Mouse (Mus musculus) myocyte (in vitro differentiated cells): ENCODE data around the gene Slc35b3. TPM values are rescaled to one million over a fixed set of nuclear protein-coding genes. Genes with fewer than 3 reads are reported as not detected.

Source experiments
- H3K27me3 ChIP-seq: one replicate; pipeline ENCODE4 v1.6.1; 2011; ENCODE audit not compliant: control insufficient read depth, insufficient read depth, insufficient read length
- H3K36me3 ChIP-seq: one replicate; pipeline ENCODE4 v1.6.1; 2011; ENCODE audit not compliant: control insufficient read depth, insufficient read depth
- H3K4me2 ChIP-seq: one replicate; pipeline ENCODE4 v1.6.1; 2011; ENCODE audit warnings: low read depth, control low read depth
- H3K4me3 ChIP-seq: one replicate; pipeline ENCODE4 v1.5.1; 2011; ENCODE audit warnings: mild to moderate bottlenecking, control low read depth, moderate library complexity
- H3K79me2 ChIP-seq: one replicate; pipeline ENCODE4 v1.6.1; 2011; ENCODE audit not compliant: control insufficient read depth, insufficient read depth
- H3ac ChIP-seq: one replicate; pipeline ENCODE4 v1.6.1; 2011; ENCODE audit not compliant: control insufficient read depth, insufficient read length
- CEBPB ChIP-seq: IDR thresholded peaks from 2 replicates; pipeline ENCODE4 v1.6.1; 2011; ENCODE audit warnings: mild to moderate bottlenecking, moderate library complexity; ENCODE audit not compliant: poor library complexity, insufficient read depth, severe bottlenecking
- E2F4 ChIP-seq: IDR thresholded peaks from one replicate; pipeline ENCODE4 v1.6.1; 2011; ENCODE audit warnings: mild to moderate bottlenecking, control low read depth, moderate library complexity; ENCODE audit not compliant: insufficient read depth
- MAX ChIP-seq: IDR thresholded peaks from one replicate; pipeline ENCODE4 v1.6.1; 2011; ENCODE audit warnings: low read depth, mild to moderate bottlenecking, control low read depth
- MYOD1 ChIP-seq, 3 experiments: IDR thresholded peaks; one replicate each; pipeline ENCODE4 v1.6.1; 2011; ENCODE audit warnings: control low read depth in 2 of 3, low read depth in 2 of 3, mild to moderate bottlenecking in 2 of 3, moderate library complexity in 1 of 3; ENCODE audit not compliant: insufficient read length in 2 of 3, control insufficient read depth in 1 of 3
- MYOG ChIP-seq, 3 experiments: IDR thresholded peaks; one replicate each; pipeline ENCODE4 v1.6.1; 2011; ENCODE audit warnings: control low read depth in 2 of 3, low read depth in 2 of 3, mild to moderate bottlenecking in 2 of 3; ENCODE audit not compliant: insufficient read length in 2 of 3, control insufficient read depth in 1 of 3, insufficient read depth in 1 of 3
- POLR2A ChIP-seq: IDR thresholded peaks from one replicate; pipeline ENCODE4 v1.6.1; 2011; ENCODE audit warnings: low read depth, mild to moderate bottlenecking, control low read depth, moderate library complexity; ENCODE audit not compliant: insufficient read length
- POLR2AphosphoS2 ChIP-seq: IDR thresholded peaks from one replicate; pipeline ENCODE4 v1.6.1; 2011; ENCODE audit warnings: low read depth, control low read depth; ENCODE audit not compliant: insufficient read length
- REST ChIP-seq: IDR thresholded peaks from one replicate; pipeline ENCODE4 v1.6.1; 2011; ENCODE audit warnings: mild to moderate bottlenecking, control low read depth, moderate library complexity; ENCODE audit not compliant: insufficient read depth, insufficient read length
- SRF ChIP-seq: IDR thresholded peaks from one replicate; pipeline ENCODE4 v1.6.1; 2011; ENCODE audit warnings: low read depth; ENCODE audit not compliant: control insufficient read depth, insufficient read length
- TCF12 ChIP-seq: IDR thresholded peaks from one replicate; pipeline ENCODE4 v1.6.1; 2011; ENCODE audit warnings: mild to moderate bottlenecking, control low read depth; ENCODE audit not compliant: poor library complexity, insufficient read depth, severe bottlenecking
- TCF3 ChIP-seq: IDR thresholded peaks from one replicate; pipeline ENCODE4 v1.6.1; 2011; ENCODE audit warnings: low read depth, control low read depth; ENCODE audit not compliant: insufficient read length
- USF1 ChIP-seq: IDR thresholded peaks from one replicate; pipeline ENCODE4 v1.6.1; 2011; ENCODE audit warnings: low read depth, mild to moderate bottlenecking, control low read depth, moderate library complexity
- polyA plus RNA-seq: library from polyadenylated mRNA; unstranded; fragments of >200 nt; fragmentation: generic; extraction: Trizol; gene quantifications from one replicate; pipeline ENCODE4 v1.2.1, GENCODE M21; 2012; ENCODE audit warnings: missing spikeins

Slc35b3 gene
- polyA plus RNA-seq, 1 experiment, result 10.1 TPM

DNA sequence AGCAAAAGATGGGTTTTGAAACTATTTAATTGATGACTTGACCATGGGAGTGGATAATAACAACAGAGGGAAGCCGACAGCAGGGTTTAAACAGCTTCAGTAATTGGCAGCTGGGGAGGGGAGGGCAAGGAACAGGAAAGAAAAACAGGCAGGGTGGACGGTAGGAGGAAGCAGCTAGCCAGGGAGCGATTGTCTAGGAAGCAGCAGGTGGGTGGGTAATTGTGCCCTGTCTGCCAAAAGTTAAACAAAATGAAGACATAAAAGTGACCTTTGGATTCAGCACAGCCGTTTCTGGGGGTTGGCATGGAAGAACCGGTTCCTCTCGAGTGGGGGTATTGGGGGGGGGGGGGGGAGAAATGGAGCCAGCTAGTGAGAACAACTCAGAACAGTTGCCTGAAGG is 11.9 kb upstream of the Slc35b3 start:
- H3K36me3 ChIP-seq, result no peaks in the 10 kb centered on the region
- TF ChIP-seq POLR2A (no peak), MYOD1 (IDR thresholded peaks at IDR 0.05; ENCODE audit: control insufficient read depth in 1 of 3, insufficient read length in 2 of 3, low read depth in 2 of 3) (no peak), SRF (no peak), E2F4 (no peak), REST (no peak), CEBPB (no peak), MAX (no peak), TCF3 (no peak), USF1 (no peak), POLR2AphosphoS2 (no peak), TCF12 (no peak), MYOG (IDR thresholded peaks at IDR 0.05; ENCODE audit: control insufficient read depth in 1 of 3, insufficient read depth in 1 of 3, insufficient read length in 2 of 3, low read depth in 2 of 3) (no peak)

DNA sequence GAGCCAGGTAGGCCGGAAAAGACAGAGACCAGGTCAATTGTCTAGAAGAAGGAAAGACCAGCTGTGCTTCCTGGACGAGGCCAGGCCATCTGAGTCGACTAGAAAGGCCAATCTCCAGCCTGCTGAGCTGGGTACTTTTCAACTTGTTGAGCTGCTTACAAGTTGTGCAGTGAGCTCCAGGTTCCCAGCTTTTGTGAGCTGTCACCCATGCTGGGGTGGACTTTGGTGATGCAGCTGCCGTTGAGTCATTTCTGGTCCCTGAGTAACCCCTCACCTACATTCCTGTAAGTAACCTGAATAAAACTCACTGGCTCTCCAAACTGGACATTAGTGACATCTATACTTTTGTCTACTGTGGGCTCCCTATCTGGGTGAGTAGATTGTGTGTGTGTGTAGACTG is 10.4 kb upstream of the Slc35b3 start:
- Histone ChIP-seq H3K27me3 (no peaks in the 10 kb centered on the region), H3ac (no peak overlapping the region), H3K79me2 (no peaks in the 10 kb centered on the region), H3K4me2 (no peak overlapping the region), H3K36me3 (no peaks in the 10 kb centered on the region), H3K4me3 (no peak overlapping the region)
- TF ChIP-seq MYOD1 (IDR thresholded peaks at IDR 0.05; ENCODE audit: control insufficient read depth in 1 of 3, insufficient read length in 2 of 3, low read depth in 2 of 3) (no peak), TCF3 (no peak), REST (no peak), POLR2AphosphoS2 (no peak), POLR2A (no peak), MYOG (IDR thresholded peaks at IDR 0.05; ENCODE audit: control insufficient read depth in 1 of 3, insufficient read depth in 1 of 3, insufficient read length in 2 of 3, low read depth in 2 of 3) (no peak), MAX (no peak), USF1 (no peak), SRF (no peak), CEBPB (no peak), E2F4 (no peak), TCF12 (no peak)

More for the DNA sequence above, 11.9 kb upstream of the Slc35b3 start:
- Histone ChIP-seq H3K4me3 (no peak overlapping the region), H3K79me2 (no peaks in the 10 kb centered on the region), H3ac (no peak overlapping the region), H3K4me2 (no peak overlapping the region), H3K27me3 (no peaks in the 10 kb centered on the region)

DNA sequence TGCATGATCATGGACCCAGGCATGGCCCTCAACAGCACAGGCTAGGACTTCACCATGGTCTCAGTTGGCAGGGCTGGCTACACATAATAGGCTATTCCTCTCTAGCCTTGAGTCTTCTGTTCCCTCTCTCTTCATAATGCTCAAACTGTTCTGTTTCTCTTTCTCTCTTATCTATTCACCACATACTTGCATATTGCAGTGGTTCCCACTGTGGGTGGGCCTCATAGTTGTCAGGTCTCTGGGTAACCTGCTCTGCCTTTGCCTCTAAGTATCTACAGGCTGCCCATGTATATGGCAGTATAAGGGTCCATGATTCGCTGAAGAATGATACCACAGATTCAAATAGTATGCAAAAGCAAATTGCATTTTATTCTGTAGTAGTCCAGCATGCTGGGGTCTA is 6.8 kb upstream of the Slc35b3 start:
- Histone ChIP-seq H3K4me3 (no peak overlapping the region), H3K79me2 (no peaks in the 10 kb centered on the region), H3K4me2 (no peak overlapping the region), H3K36me3 (no peaks in the 10 kb centered on the region), H3K27me3 (no peaks in the 10 kb centered on the region), H3ac (no peak overlapping the region)
- TF ChIP-seq POLR2A (no peak), REST (no peak), MAX (no peak), SRF (no peak), TCF12 (no peak), TCF3 (no peak), MYOG (IDR thresholded peaks at IDR 0.05; ENCODE audit: control insufficient read depth in 1 of 3, insufficient read depth in 1 of 3, insufficient read length in 2 of 3, low read depth in 2 of 3) (no peak), POLR2AphosphoS2 (no peak), CEBPB (no peak), E2F4 (no peak), USF1 (no peak)

DNA sequence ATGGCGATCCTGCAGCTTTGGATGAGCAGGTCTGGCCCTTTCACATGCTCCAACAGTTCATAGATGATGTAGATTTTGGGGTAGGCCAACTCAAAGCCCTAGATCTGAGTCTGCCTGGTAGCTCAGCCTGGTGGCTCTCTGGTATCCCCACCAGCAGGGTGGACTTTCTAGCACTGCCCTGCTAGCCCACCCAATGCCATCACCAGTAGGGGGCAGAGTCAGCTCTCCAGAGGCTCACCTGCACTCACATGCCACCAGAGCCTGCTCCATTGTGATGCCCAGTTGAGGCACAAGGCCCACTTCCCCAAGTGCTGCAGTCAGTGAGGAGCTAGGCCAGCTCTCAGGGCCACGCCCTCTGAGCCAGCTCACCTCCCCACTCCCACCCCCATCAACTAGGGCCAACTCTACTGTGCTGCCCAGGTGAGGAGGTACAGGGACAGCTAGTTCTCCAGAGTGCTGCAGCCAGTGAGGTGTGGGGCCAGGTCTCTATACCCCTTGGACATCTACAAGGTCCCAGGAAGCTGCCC is 6.3 kb upstream of the Slc35b3 start:
- Histone ChIP-seq H3K79me2 (no peaks in the 10 kb centered on the region), H3K4me2 (no peak overlapping the region), H3K27me3 (no peaks in the 10 kb centered on the region), H3K36me3 (no peaks in the 10 kb centered on the region), H3K4me3 (no peak overlapping the region), H3ac (no peak overlapping the region)
- TF ChIP-seq MAX (no peak), TCF3 (no peak), POLR2AphosphoS2 (no peak), E2F4 (no peak), POLR2A (no peak), SRF (no peak), MYOG (IDR thresholded peaks at IDR 0.05; ENCODE audit: control insufficient read depth in 1 of 3, insufficient read depth in 1 of 3, insufficient read length in 2 of 3, low read depth in 2 of 3) (no peak), TCF12 (no peak), MYOD1 (IDR thresholded peaks at IDR 0.05; ENCODE audit: control insufficient read depth in 1 of 3, insufficient read length in 2 of 3, low read depth in 2 of 3) (no peak), USF1 (no peak), REST (no peak)
